Comparison of ENCODE assay signal across 21 mouse cellular contexts in the genomic region with DNA sequence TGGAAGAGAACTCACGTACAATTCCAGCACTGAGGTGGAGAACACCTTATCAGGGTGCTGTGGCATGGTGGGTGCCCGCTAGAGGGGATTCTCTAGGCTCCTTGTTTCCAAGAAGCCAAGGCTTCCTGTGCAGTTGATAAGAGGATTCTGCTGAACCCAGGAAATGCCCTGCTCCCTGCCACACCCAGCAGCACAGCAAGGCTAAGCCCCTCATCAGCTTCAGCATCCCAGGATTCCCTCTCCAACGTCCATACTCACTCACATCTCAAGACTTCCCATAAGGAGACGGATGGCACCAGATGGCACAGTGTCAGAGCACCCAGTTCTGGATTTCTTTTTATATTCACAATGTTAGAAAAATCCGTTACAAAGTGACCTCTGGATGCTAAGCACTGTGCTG.
DNase-seq lines count a peak whose midpoint lies in the region; ATAC-seq and TF ChIP-seq lines count a peak whose summit lies in the region.
"Had no signal": no experiment of that assay in that cellular context is flagged by ENCODE, and none has a peak within 500 bp of the region (broad histone marks: within the 10 kb centered on the region; RNA-seq: fewer than 3 reads in every experiment).

No protein-coding gene starts in this region.

- peaks cover 1% of the 10 kb centered on the region; the same call in 1 of the 2 replicates for H3K36me3 ChIP-seq in kidney, adult 2 months (ENCODE audit: control insufficient read depth, insufficient read depth, low read length)
- peaks cover 40% of the 10 kb centered on the region for H3K36me3 ChIP-seq in intestine, postnatal 0 days (ENCODE audit: control insufficient read depth, insufficient read depth)

- peak; percentile 69 for DNase-seq in heart, adult 11 months
- DNase-seq in heart, adult 8-10 months (ENCODE audit: low spot score): no peak
- no peak for DNase-seq in kidney, adult 2 months
- DNase-seq in kidney, postnatal 14 days: no peak
- DNase-seq in spleen, postnatal 10 days (ENCODE audit: low spot score in 2 of 2): no peak
- DNase-seq in liver: no peak
- DNase-seq: B cell, adult 2 months; cerebellum, adult 11-12 months; cerebellum, adult 2 months; cerebellum, adult 9-10 months; cerebellum, postnatal 10 days; cerebellum, postnatal 25 days had no signal

- H3K27ac ChIP-seq in kidney, adult 2 months (ENCODE audit: insufficient read depth, low read depth, low read length): peak overlapping the region; percentile 42; the same call in 1 of the 2 replicates
- H3K27ac ChIP-seq in intestine, postnatal 0 days (ENCODE audit: low read depth, low read length): peak overlapping the region; percentile 71
- H3K27ac ChIP-seq: embryonic facial prominence, embryonic 10.5 days; embryonic facial prominence, embryonic 12.5 days; forebrain, embryonic 13.5 days had no signal

- H3K4me2 ChIP-seq in intestine, postnatal 0 days (replicated peaks; ENCODE audit: low read depth): peak overlapping the region; percentile 30; the same call in 1 of the 2 replicates
- H3K4me2 ChIP-seq: embryonic facial prominence, embryonic 12.5 days; forebrain, embryonic 13.5 days had no signal

- H3K27me3 ChIP-seq in kidney, adult 2 months (replicated peaks; ENCODE audit: control insufficient read depth, insufficient read depth, low read length): no peaks in the 10 kb centered on the region
- no peaks in the 10 kb centered on the region for H3K27me3 ChIP-seq in intestine, postnatal 0 days (replicated peaks; ENCODE audit: control insufficient read depth, insufficient read depth, low read length)
- H3K27me3 ChIP-seq: CH12.LX; embryonic facial prominence, embryonic 12.5 days; forebrain, embryonic 13.5 days; Patski had no signal

- TF ChIP-seq CTCF in kidney, adult 2 months (conservative IDR thresholded peaks at IDR 0.05; ENCODE audit: insufficient read depth, insufficient read length, low read depth, low read length): no peak
- no peak for TF ChIP-seq CTCF in intestine, postnatal 0 days (IDR thresholded peaks at IDR 0.05; ENCODE audit: low read depth)

- no peak for TF ChIP-seq POLR2A in kidney, adult 2 months (IDR thresholded peaks at IDR 0.05; ENCODE audit: low read depth, low read length)

- H3K4me1 ChIP-seq in kidney, adult 2 months (ENCODE audit: control insufficient read depth, insufficient read depth, low read length): peaks cover 6% of the 10 kb centered on the region
- peaks cover 13% of the 10 kb centered on the region; the same call in 1 of the 2 replicates for H3K4me1 ChIP-seq in intestine, postnatal 0 days (replicated peaks; ENCODE audit: control insufficient read depth, insufficient read depth, low read length)
- H3K4me1 ChIP-seq: embryonic facial prominence, embryonic 10.5 days; embryonic facial prominence, embryonic 12.5 days; forebrain, embryonic 13.5 days had no signal

- no peak overlapping the region for H3K9ac ChIP-seq in intestine, postnatal 0 days (ENCODE audit: low read depth, low read length)
- H3K9ac ChIP-seq: embryonic facial prominence, embryonic 12.5 days; forebrain, embryonic 13.5 days had no signal

- 69% methylated on average over 5 of the region's 5 CpGs for WGBS in kidney, adult 2 months
- WGBS in intestine, postnatal 0 days: 55% methylated on average over 5 of the region's 5 CpGs

- no peak for ATAC-seq in intestine, postnatal 0 days
- ATAC-seq: activated CD4-positive, CD25-positive, alpha-beta regulatory T cell, adult 4 months; CD4-positive, CD25-positive, alpha-beta regulatory T cell, adult 4 months; forebrain, embryonic 13.5 days; Patski had no signal

- H3K9me3 ChIP-seq in intestine, postnatal 0 days (ENCODE audit: control insufficient read depth): no peaks in the 10 kb centered on the region
- H3K9me3 ChIP-seq: embryonic facial prominence, embryonic 10.5 days; embryonic facial prominence, embryonic 12.5 days; forebrain, embryonic 13.5 days; G1E had no signal

- H3K4me3 ChIP-seq in kidney, adult 2 months (ENCODE audit: insufficient read depth, low read depth, low read length): no peak overlapping the region
- no peak overlapping the region for H3K4me3 ChIP-seq in intestine, postnatal 0 days (ENCODE audit: low read depth, low read length)
- H3K4me3 ChIP-seq: embryonic facial prominence, embryonic 10.5 days; embryonic facial prominence, embryonic 12.5 days; forebrain, embryonic 13.5 days had no signal
